Mouse (Mus musculus) kidney, postnatal 0 days (tissue): Measurements from ENCODE around the gene Fam149b. TPM values are rescaled to one million over a fixed set of nuclear protein-coding genes. Genes with fewer than 3 reads are reported as not detected.
A peak's percentile ranks its signal among the peaks of the same experiment; 100 is the strongest.
"Not testable (repeated sequence)": the region's sequence is repeated elsewhere in the genome, so short reads cannot be mapped to it uniquely, and the experiment has no call there.

Experiments used
- ATAC-seq: fragments of 200-750 bp; cut with Nextera tagmentation; replicated peaks from 2 replicates; pipeline ENCODE4 v1.8.0; 2017; ENCODE audit warnings: low read depth, moderate number of reproducible peaks, moderate TSS enrichment, moderate library complexity; ENCODE audit not compliant: low FRiP score
- DNase-seq: peaks from one replicate; pipeline ENCODE4 v3.0.0-alpha.2; 2016; ENCODE audit warnings: low spot score
- H3K27ac ChIP-seq: fragments of 300-500 bp; sonication (generic); 2 replicates; pipeline ENCODE4 v1.5.1; 2014; ENCODE audit warnings: mild to moderate bottlenecking
- H3K27me3 ChIP-seq: fragments of 300-500 bp; sonication (generic); 2 replicates; pipeline ENCODE4 v1.6.1; 2014; ENCODE audit warnings: low read length, mixed read lengths; ENCODE audit not compliant: insufficient read depth
- H3K36me3 ChIP-seq: fragments of 300-500 bp; sonication (generic); 2 replicates; pipeline ENCODE4 v1.6.1; 2014; ENCODE audit warnings: low read length, mixed read lengths; ENCODE audit not compliant: insufficient read depth
- H3K4me1 ChIP-seq: fragments of 300-500 bp; sonication (generic); replicated peaks from 2 replicates; pipeline ENCODE4 v1.6.1; 2014; ENCODE audit warnings: antibody characterized with exemption, low read length, mixed read lengths; ENCODE audit not compliant: insufficient read depth
- H3K4me2 ChIP-seq: fragments of 300-500 bp; sonication (generic); 2 replicates; pipeline ENCODE4 v1.6.1; 2014; ENCODE audit warnings: mild to moderate bottlenecking, low read length, moderate library complexity, mixed read lengths
- H3K4me3 ChIP-seq: fragments of 300-500 bp; sonication (generic); replicated peaks from 2 replicates; pipeline ENCODE4 v1.5.1; 2014; ENCODE audit warnings: low read depth, low read length
- H3K9ac ChIP-seq: fragments of 300-500 bp; sonication (generic); 2 replicates; pipeline ENCODE4 v1.6.1; 2014; ENCODE audit warnings: low read depth, low read length
- H3K9me3 ChIP-seq: fragments of 300-500 bp; sonication (generic); replicated peaks from 2 replicates; pipeline ENCODE4 v1.6.1; 2016; ENCODE audit warnings: low read length, inconsistent platforms, mixed read lengths
- CTCF ChIP-seq: IDR thresholded peaks from 2 replicates; pipeline ENCODE4 v1.5.1; 2016; ENCODE audit warnings: antibody characterized with exemption, low read depth, mild to moderate bottlenecking, moderate library complexity
- WGBS: fragments of 180-500 bp; shearing (Covaris S2); extraction: QIAGEN DNeasy Blood & Tissue Kit; methylation state at CpG from one replicate; pipeline ENCODE4 v1.1.7; 2014; 5-methylcytosine and 5-hydroxymethylcytosine counted together
- polyA plus RNA-seq: library from polyadenylated mRNA; unstranded; fragments of >200 nt; fragmentation: Nextera tagmentation; extraction: Ambion mirVana; gene quantifications from 2 replicates; pipeline ENCODE4 v1.2.1, GENCODE M21; 2015

Gene Fam149b
- 24.0 and 24.3 TPM in 2 replicates for polyA plus RNA-seq

GRCm38 (mm10) chr14:20347991-20348541, at the start of gene Fam149b, which contains the start of gene Ecd:
Gene Fam149b (plus strand): TSS chr14:20348162.
Gene Ecd (minus strand): TSS chr14:20348121.
- H3K27ac ChIP-seq = peak within 1 kb of the TSS; percentile 95
- no peaks in the 10 kb centered on the region for H3K9me3 ChIP-seq
- H3K36me3 ChIP-seq = 0 out of 2 replicates have a peak, but pooled peaks cover 5% of the 10 kb centered on the region
- DNase-seq (peak; percentile 98), ATAC-seq (peak; percentile 99)
- no peaks in the 10 kb centered on the region for H3K27me3 ChIP-seq
- peak; percentile 66 for TF ChIP-seq CTCF
- peaks cover 9% of the 10 kb centered on the region for H3K4me1 ChIP-seq
- under 1% methylated on average over 42 of the region's 42 CpGs for WGBS
- H3K4me2 ChIP-seq = peak within 1 kb of the TSS; percentile 77
- peak within 1 kb of the TSS; percentile 95 for H3K9ac ChIP-seq
- peak within 1 kb of the TSS; percentile 80 for H3K4me3 ChIP-seq

- H3K27me3 ChIP-seq, H3K36me3 ChIP-seq, H3K9me3 ChIP-seq, H3K27ac ChIP-seq, H3K4me2 ChIP-seq, H3K4me3 ChIP-seq, H3K9ac ChIP-seq, H3K4me1 ChIP-seq, ATAC-seq, DNase-seq: not testable (repeated sequence)
- peak; percentile 21; the same call in 1 of the 2 replicates for TF ChIP-seq CTCF
- 65% methylated on average over 2 of the region's 2 CpGs for WGBS
Observed at GRCm38 (mm10) chr14:20305085-20305484, 42.9 kb upstream of the Fam149b start.

- H3K4me3 ChIP-seq = no peak overlapping the region
- ATAC-seq (no peak), DNase-seq (no peak)
- 11% methylated on average over 1 of the region's 1 CpGs for WGBS
- H3K9ac ChIP-seq = no peak overlapping the region
- H3K27ac ChIP-seq = no peak overlapping the region
- peaks cover 19% of the 10 kb centered on the region; the same call in 1 of the 2 replicates for H3K36me3 ChIP-seq
- no peak for TF ChIP-seq CTCF
- no peaks in the 10 kb centered on the region for H3K9me3 ChIP-seq
- H3K4me2 ChIP-seq = no peak overlapping the region
- H3K27me3 ChIP-seq = no peaks in the 10 kb centered on the region
- H3K4me1 ChIP-seq = no peaks in the 10 kb centered on the region
Observed at GRCm38 (mm10) chr14:20315137-20315536, 32.8 kb upstream of the Fam149b start.

- Histone ChIP-seq H3K9ac (no peak overlapping the region), H3K4me1 (no peaks in the 10 kb centered on the region), H3K27ac (no peak overlapping the region), H3K27me3 (no peaks in the 10 kb centered on the region), H3K9me3 (no peaks in the 10 kb centered on the region), H3K4me2 (no peak overlapping the region), H3K4me3 (no peak overlapping the region), H3K36me3 (peaks cover 32% of the 10 kb centered on the region)
- ATAC-seq (no peak), DNase-seq (peak; percentile 13)
- WGBS = 79% methylated on average over 3 of the region's 3 CpGs
- TF ChIP-seq CTCF = peak; percentile 72
Observed at GRCm38 (mm10) chr14:20319420-20319819, 28.5 kb upstream of the Fam149b start.

- no peak overlapping the region for H3K9ac ChIP-seq
- no peak for DNase-seq
- no peaks in the 10 kb centered on the region for H3K4me1 ChIP-seq
- no peaks in the 10 kb centered on the region for H3K9me3 ChIP-seq
- no peak for ATAC-seq
- H3K27me3 ChIP-seq = no peaks in the 10 kb centered on the region
- no peak overlapping the region for H3K4me3 ChIP-seq
- H3K36me3 ChIP-seq = peaks cover 51% of the 10 kb centered on the region
- no peak overlapping the region for H3K4me2 ChIP-seq
- TF ChIP-seq CTCF = no peak
- H3K27ac ChIP-seq = no peak overlapping the region
- WGBS = 96% methylated on average over 9 of the region's 9 CpGs
Observed at GRCm38 (mm10) chr14:20324196-20324595, 23.8 kb upstream of the Fam149b start.

- H3K4me3 ChIP-seq = no peak overlapping the region
- no peaks in the 10 kb centered on the region for H3K4me1 ChIP-seq
- no peaks in the 10 kb centered on the region for H3K27me3 ChIP-seq
- H3K9ac ChIP-seq = no peak overlapping the region
- no peak overlapping the region for H3K27ac ChIP-seq
- peak; percentile 62 for TF ChIP-seq CTCF
- H3K4me2 ChIP-seq = no peak overlapping the region
- DNase-seq = peak; percentile 8
- no peak; the same call in 1 of the 2 replicates for ATAC-seq
- H3K36me3 ChIP-seq = peaks cover 46% of the 10 kb centered on the region; the same call in 1 of the 2 replicates
- H3K9me3 ChIP-seq = no peaks in the 10 kb centered on the region
- 72% methylated on average over 9 of the region's 9 CpGs for WGBS
Observed at GRCm38 (mm10) chr14:20328474-20328873, 19.5 kb upstream of the Fam149b start.
